Mouse (Mus musculus) CH12.LX (cell line): ENCODE measurements at regions not wholly inside any gene's neighbourhood (a gene's known extent, or its start where the extent isn't known, plus 50 kb on each side); places are given as distances from the start of the nearest gene placed in this dataset.

Experiments
- CTCF ChIP-seq, 2 experiments: IDR thresholded peaks in 1 of 2; conservative IDR thresholded peaks in 1 of 2; 2 replicates each; pipeline ENCODE4 v1.5.1; 2011 to 2012; ENCODE audit warnings: low read depth in 2 of 2, low read length in 2 of 2, improper control_type of control experiment in 1 of 2, inconsistent platforms in 1 of 2, mild to moderate bottlenecking in 1 of 2, moderate library complexity in 1 of 2
- GABPA ChIP-seq: IDR thresholded peaks from 2 replicates; pipeline ENCODE4 v1.6.1; 2012; ENCODE audit warnings: low read depth, low read length, improper control_type of control experiment, inconsistent platforms; ENCODE audit not compliant: insufficient replicate concordance
- POLR2A ChIP-seq: IDR thresholded peaks from 2 replicates; pipeline ENCODE4 v1.6.1; 2011; ENCODE audit warnings: low read depth, mild to moderate bottlenecking, improper control_type of control experiment, low read length
- TCF12 ChIP-seq: IDR thresholded peaks from 2 replicates; pipeline ENCODE4 v1.6.1; 2014; ENCODE audit warnings: low read depth, mild to moderate bottlenecking, inconsistent platforms, low read length, improper control_type of control experiment
- ZKSCAN1 ChIP-seq: IDR thresholded peaks from 2 replicates; pipeline ENCODE4 v1.6.1; 2012; ENCODE audit warnings: low read depth, inconsistent platforms, low read length, improper control_type of control experiment, borderline replicate concordance
- ZNF384 ChIP-seq: IDR thresholded peaks from 2 replicates; pipeline ENCODE4 v1.6.1; 2012; ENCODE audit warnings: low read depth, low read length, improper control_type of control experiment, inconsistent platforms

GRCm38 (mm10) chrX:99332457-99332770 is 138.7 kb downstream of the Pja1 start:
- TF ChIP-seq CTCF (conservative IDR thresholded peaks at IDR 0.05 in 1 of 2, IDR thresholded peaks at IDR 0.05 in 1 of 2; ENCODE audit: low read depth in 2 of 2, low read length in 2 of 2), result no peak
- TF ChIP-seq ZNF384, result no peak
- no peak for TF ChIP-seq ZKSCAN1
- TF ChIP-seq POLR2A, result no peak
- TF ChIP-seq TCF12, result no peak
- no peak for TF ChIP-seq GABPA
